Mouse (Mus musculus): ENCODE measurements around the gene Sf3b2.

GRCm38 (mm10) chr19:5257140-5257539, 38.1 kb downstream of the Sf3b2 start:
- TF ChIP-seq POLR2A (IDR thresholded peaks at IDR 0.05; ENCODE audit: low read depth, low read length), result no peak
- TF ChIP-seq CTCF (IDR thresholded peaks at IDR 0.05; ENCODE audit: borderline replicate concordance, insufficient read depth, low read length), result no peak
